Mouse (Mus musculus): ENCODE measurements around the gene Hcrt. TPM values are rescaled to one million over a fixed set of nuclear protein-coding genes. Genes with fewer than 3 reads are reported as not detected.
"Not testable (repeated sequence)": the region's sequence is repeated elsewhere in the genome, so short reads cannot be mapped to it uniquely, and the experiment has no call there.

Hcrt gene
- not detected in 2 replicates for polyA plus RNA-seq (2015; fragmentation: Nextera tagmentation; extraction: Ambion mirVana)

DNA sequence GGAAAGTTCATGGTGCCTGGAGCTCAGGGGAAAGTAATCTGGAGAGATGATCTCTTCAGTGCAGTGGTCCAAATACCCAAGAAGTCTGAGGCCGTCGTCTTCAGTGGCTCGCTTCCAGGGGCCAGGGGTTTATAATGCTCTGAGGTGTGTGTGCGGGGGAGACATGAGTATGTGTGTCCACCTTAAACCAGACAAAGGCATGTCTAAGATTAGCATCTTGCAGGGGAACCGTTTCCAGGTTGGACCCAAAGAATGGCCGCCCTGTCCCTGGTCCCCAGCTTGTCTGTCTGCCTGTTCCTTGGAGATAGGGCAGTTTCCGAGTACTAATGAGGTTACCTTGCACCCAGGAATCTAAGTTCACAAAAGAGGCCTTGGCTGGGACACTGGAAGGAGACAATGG, at the start of gene Hcrt:
Hcrt (minus strand) TSS at position 101 of the 400 bp plus-strand sequence.
- H3K4me1 ChIP-seq, result peaks cover 19% of the 10 kb centered on the region
- H3K9ac ChIP-seq, result peak within 1 kb of the TSS; percentile 27
- peak within 1 kb of the TSS; percentile 42 for H3K4me3 ChIP-seq
- peaks cover 57% of the 10 kb centered on the region for H3K27me3 ChIP-seq
- no peaks in the 10 kb centered on the region for H3K9me3 ChIP-seq
- H3K4me2 ChIP-seq (replicated peaks), result peak within 1 kb of the TSS; percentile 67
- no peak within 1 kb of the TSS for H3K27ac ChIP-seq
- no peaks in the 10 kb centered on the region for H3K36me3 ChIP-seq
- ATAC-seq (ENCODE audit: low FRiP score, low read depth), result no peak
- 85% methylated on average over 7 of the region's 7 CpGs for WGBS

DNA sequence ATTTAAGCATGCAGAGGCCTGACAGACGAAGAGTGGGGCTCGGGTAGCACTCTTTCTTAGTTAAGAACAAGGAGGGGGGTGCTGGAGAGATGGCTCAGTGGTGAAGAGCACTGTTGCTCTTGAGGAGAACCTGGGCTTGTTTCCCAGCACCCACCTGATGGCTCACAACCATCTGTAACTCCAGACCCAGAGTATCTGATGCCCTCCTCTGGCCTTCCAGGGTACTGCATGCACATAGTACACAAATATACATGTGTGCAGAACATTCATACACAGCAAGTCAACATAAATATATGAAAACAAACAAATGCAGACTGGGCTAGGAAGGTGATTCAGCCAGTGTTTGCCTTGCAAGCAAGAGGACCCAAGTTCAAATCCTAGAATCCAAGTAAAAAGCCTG, 48.4 kb upstream of the Hcrt start:
- Histone ChIP-seq H3K4me3 (no peak overlapping the region), H3K4me2 (replicated peaks) (no peak overlapping the region), H3K9ac (no peak overlapping the region), H3K4me1 (peaks cover 19% of the 10 kb centered on the region), H3K9me3 (no peaks in the 10 kb centered on the region), H3K36me3 (peaks cover 2% of the 10 kb centered on the region; the same call in 1 of the 2 replicates), H3K27ac (peak overlapping the region; percentile 63), H3K27me3 (no peaks in the 10 kb centered on the region; the same call in 1 of the 2 replicates)
- ATAC-seq (ENCODE audit: low FRiP score, low read depth), result no peak
- WGBS, result 84% methylated on average over 2 of the region's 2 CpGs

DNA sequence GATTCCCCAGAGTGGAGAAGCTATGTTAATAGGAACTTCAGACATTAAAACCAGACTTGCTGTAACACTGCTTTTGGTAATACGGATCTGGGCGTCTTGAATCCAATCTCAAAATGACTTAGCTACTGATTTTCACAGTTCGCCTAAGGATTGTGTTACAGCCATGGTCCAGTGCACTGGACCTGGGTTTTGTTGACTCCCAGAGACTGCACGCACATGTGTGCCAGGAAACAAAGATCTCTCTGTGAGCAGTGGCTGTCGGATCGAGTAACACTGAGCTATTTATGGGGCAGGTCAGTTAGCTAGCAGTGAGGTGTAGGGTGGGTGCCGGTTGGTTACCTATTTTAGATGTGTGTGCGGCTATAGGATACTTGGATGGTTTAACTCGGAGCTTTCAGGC, 47.8 kb upstream of the Hcrt start:
- Histone ChIP-seq H3K9me3 (no peaks in the 10 kb centered on the region), H3K4me1 (peaks cover 19% of the 10 kb centered on the region), H3K9ac (no peak overlapping the region), H3K27me3 (no peaks in the 10 kb centered on the region), H3K36me3 (peaks cover 2% of the 10 kb centered on the region; the same call in 1 of the 2 replicates), H3K4me2 (replicated peaks) (no peak overlapping the region), H3K27ac (peak overlapping the region; percentile 70), H3K4me3 (no peak overlapping the region)
- 35% methylated on average over 9 of the region's 9 CpGs for WGBS
- peak; percentile 86 for ATAC-seq (ENCODE audit: low FRiP score, low read depth)

DNA sequence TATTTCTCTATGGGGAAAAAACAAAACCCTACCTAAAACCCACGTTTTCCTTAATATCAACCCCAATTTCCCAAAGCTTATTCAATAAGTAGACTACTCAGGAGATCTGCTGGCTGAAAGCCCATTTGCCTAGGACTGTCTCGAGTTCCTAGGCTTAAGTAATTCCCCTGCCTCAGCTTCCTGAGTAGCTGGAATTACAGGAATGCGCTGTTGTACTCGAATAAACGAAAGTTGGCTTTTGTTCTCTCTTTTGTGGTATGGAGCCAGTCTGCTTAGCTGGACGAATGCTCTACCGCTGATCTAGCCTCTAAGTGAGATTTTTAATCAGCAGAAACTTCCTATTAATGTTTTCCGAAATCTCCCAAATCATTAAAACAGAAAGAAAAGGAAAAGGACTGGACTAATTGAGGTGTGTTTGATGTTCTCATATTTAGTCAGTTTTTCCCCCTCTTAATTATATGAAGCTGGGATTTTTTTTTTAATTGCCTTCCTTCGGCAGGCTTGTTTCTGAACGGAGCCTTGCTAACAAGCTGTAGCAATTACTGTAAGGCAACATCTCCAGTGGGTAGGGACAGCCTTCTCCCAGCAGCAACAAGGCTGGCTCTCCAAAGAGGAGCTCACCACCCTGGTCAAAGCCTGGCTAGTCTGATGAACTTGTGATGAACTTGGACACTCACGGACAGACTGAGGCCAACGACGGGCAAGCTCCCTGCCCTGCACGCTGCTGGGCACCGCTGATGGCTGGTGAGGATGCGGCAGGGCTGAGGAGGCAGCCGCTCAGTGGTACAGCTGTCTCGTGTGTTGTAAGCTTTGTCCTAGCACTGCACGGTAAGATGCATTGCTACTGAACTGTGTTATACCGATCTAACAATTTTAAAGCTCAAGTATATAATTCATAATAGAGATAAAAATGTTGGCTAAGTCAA, 43.9 kb upstream of the Hcrt start:
- Histone ChIP-seq H3K4me2 (replicated peaks) (no peak overlapping the region), H3K4me1 (peaks cover 15% of the 10 kb centered on the region), H3K27ac (peak overlapping the region; percentile 2; the same call in 1 of the 2 replicates), H3K27me3 (no peaks in the 10 kb centered on the region), H3K36me3 (peaks cover 39% of the 10 kb centered on the region), H3K9me3 (no peaks in the 10 kb centered on the region), H3K9ac (no peak overlapping the region), H3K4me3 (no peak overlapping the region)
- 57% methylated on average over 20 of the region's 20 CpGs for WGBS
- ATAC-seq (ENCODE audit: low FRiP score, low read depth), result no peak

DNA sequence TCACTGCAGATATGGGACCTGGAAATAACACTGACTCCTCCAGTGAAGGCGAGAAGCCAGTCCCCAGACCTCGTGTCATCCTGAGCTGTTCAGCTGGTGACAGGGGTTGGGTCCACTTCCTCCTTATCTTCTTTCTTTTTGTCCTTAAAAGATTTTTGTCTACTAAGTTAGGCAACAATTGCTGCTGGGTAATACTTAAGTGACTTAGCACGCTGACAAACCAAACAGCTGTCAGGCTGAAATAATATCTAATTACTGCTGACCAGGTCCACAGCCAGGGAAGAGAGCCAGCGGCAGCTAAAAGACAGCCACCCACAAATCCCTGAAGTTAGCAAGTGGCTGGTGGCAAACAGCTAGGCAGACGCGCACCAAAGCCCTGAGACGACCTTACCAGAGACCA, 42.8 kb upstream of the Hcrt start:
- no peak overlapping the region; the same call in 1 of the 2 replicates for H3K27ac ChIP-seq
- H3K4me3 ChIP-seq, result no peak overlapping the region
- 67% methylated on average over 7 of the region's 7 CpGs for WGBS
- H3K9me3 ChIP-seq, result no peaks in the 10 kb centered on the region
- H3K36me3 ChIP-seq, result peaks cover 50% of the 10 kb centered on the region
- no peak overlapping the region for H3K4me2 ChIP-seq (replicated peaks)
- H3K9ac ChIP-seq, result no peak overlapping the region
- H3K27me3 ChIP-seq, result no peaks in the 10 kb centered on the region
- no peak for ATAC-seq (ENCODE audit: low FRiP score, low read depth)
- peaks cover 9% of the 10 kb centered on the region for H3K4me1 ChIP-seq

DNA sequence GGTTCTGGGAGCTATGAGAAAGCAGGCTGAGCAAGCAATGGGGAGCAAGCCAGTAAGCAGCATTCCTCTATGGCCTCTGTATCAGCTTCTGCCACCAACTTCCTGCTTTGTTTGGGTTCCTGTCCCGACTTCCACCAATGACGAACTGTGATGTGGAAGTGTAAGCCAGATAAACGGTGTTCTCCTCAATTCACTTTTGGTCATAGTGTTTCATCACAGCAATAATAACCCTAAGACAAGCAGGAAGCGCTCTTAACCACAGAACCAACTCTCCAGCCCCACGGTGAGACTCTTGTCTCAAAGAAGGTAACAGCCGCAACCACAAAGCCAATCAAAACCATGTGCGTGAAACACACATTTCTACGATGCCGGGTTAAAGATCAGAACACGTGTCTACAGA, 41.7 kb upstream of the Hcrt start:
- Histone ChIP-seq H3K9ac (no peak overlapping the region), H3K27ac (no peak overlapping the region), H3K4me1 (peaks cover 7% of the 10 kb centered on the region), H3K4me3 (no peak overlapping the region), H3K36me3 (peaks cover 50% of the 10 kb centered on the region), H3K9me3 (no peaks in the 10 kb centered on the region), H3K4me2 (replicated peaks) (no peak overlapping the region), H3K27me3 (no peaks in the 10 kb centered on the region)
- 91% methylated on average over 10 of the region's 10 CpGs for WGBS
- no peak for ATAC-seq (ENCODE audit: low FRiP score, low read depth)

DNA sequence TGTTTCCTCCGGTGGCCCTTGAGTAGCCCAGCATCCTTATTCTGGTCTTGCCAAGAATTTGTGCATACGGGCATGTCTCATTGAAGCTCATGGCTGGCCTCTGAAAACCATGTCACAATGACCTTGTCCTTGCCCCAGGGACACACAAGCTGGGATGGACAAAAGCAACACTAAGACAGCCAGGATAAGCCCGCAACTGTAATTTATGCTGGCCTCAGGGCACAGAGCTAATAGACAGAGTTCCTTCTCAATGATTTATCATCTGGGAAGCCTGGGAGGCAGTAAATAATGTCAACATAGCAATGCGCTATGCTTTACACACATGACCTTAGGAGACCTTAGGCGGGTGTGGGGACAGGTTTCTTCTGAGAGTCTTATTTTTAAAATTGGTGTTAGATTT, 36.7 kb upstream of the Hcrt start:
- Histone ChIP-seq H3K27me3 (no peaks in the 10 kb centered on the region), H3K36me3 (peaks cover 48% of the 10 kb centered on the region), H3K4me1 (no peaks in the 10 kb centered on the region), H3K9ac (no peak overlapping the region), H3K4me2 (replicated peaks) (no peak overlapping the region), H3K4me3 (no peak overlapping the region), H3K27ac (no peak overlapping the region), H3K9me3 (no peaks in the 10 kb centered on the region)
- 66% methylated on average over 5 of the region's 5 CpGs for WGBS
- no peak for ATAC-seq (ENCODE audit: low FRiP score, low read depth)

DNA sequence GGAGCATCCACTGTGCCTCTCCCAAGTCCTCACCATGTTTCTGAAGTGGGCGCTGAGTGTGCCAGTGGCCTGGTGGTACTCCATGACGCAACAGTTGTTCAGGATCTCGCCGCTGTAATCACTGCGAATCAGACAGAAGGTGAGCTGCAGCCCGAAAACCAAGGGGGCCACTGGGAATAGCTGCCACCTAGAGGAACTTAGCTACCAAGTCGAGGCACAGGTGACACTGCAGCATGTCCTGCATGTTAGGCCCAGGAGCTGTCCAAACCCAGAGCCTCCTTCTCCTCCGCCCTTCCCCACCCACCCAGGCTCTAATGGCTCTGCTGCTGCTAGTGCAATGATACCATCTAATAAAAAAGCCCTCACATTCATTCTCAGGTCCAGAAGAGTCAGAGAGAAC, 33.9 kb upstream of the Hcrt start:
- 69% methylated on average over 8 of the region's 8 CpGs for WGBS

DNA sequence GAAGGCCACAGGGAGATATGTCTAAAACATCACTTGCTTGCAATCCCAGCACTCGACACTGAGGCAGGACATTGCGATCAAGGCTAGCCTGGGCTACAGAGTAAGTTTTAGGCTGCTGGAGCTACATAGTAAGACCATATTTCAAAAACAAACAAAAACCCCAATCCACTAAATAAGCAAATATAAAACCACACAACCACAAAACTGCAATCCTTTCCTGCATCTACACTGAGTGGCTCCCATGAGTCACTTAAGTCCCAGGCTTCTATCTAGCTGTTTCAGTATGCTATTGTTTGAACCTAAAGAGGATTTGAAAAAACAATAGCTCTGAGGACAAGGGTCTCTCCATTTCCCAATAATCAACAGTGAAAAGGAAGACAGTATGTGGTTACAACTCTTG, 32.7 kb upstream of the Hcrt start:
- WGBS, result 98% methylated on average over 2 of the region's 2 CpGs
- Histone ChIP-seq H3K27me3 (no peaks in the 10 kb centered on the region), H3K27ac (no peak overlapping the region), H3K36me3 (peaks cover 26% of the 10 kb centered on the region), H3K9ac (no peak overlapping the region), H3K4me2 (replicated peaks) (no peak overlapping the region), H3K4me3 (no peak overlapping the region), H3K4me1 (0 out of 2 replicates have a peak, but pooled peaks cover 2% of the 10 kb centered on the region), H3K9me3 (no peaks in the 10 kb centered on the region)
- ATAC-seq (ENCODE audit: low FRiP score, low read depth), result no peak

More for the DNA sequence above, 33.9 kb upstream of the Hcrt start:
- Histone ChIP-seq H3K4me2 (replicated peaks) (no peak overlapping the region), H3K9ac (no peak overlapping the region), H3K9me3 (no peaks in the 10 kb centered on the region), H3K27me3 (no peaks in the 10 kb centered on the region), H3K4me1 (no peaks in the 10 kb centered on the region), H3K27ac (no peak overlapping the region), H3K36me3 (peaks cover 29% of the 10 kb centered on the region), H3K4me3 (no peak overlapping the region)
- no peak for ATAC-seq (ENCODE audit: low FRiP score, low read depth)

DNA sequence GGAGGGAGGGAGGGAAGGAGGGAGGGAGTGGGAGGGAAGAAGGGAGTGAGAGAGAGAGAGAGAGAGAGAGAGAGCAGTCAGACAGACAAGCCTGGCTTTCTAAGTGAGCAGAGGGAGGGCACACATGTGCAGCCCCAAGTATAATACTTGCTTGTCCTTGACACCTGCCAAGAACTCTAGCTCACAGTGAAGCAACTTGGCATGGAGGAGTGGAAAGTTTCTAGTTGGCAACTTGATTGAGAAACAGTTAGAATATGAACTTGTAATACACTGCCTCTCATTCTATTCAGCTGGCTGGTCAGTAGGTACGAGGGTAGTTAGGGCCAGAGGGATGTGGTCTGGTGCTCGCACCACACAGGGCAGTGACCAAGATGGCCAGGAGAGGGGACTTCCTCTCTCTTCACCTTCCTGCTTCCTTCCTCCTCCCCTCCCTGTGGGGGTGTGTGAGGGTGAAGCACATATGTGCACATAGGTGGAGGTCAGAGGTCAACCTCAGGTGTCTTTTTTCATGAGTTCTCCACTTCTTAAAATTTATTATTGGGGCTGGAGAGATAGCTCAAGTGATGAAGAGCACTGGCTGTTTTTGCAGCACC, 28.8 kb upstream of the Hcrt start:
- H3K27me3 ChIP-seq, result no peaks in the 10 kb centered on the region
- ATAC-seq (ENCODE audit: low FRiP score, low read depth), result no peak
- peaks cover 36% of the 10 kb centered on the region for H3K36me3 ChIP-seq
- H3K27ac ChIP-seq, result no peak overlapping the region
- no peak overlapping the region for H3K4me3 ChIP-seq
- H3K9me3 ChIP-seq, result no peaks in the 10 kb centered on the region
- no peak overlapping the region for H3K9ac ChIP-seq
- H3K4me1 ChIP-seq, result peaks cover 12% of the 10 kb centered on the region; the same call in 1 of the 2 replicates
- no peak overlapping the region for H3K4me2 ChIP-seq (replicated peaks)
- 77% methylated on average over 2 of the region's 2 CpGs for WGBS

DNA sequence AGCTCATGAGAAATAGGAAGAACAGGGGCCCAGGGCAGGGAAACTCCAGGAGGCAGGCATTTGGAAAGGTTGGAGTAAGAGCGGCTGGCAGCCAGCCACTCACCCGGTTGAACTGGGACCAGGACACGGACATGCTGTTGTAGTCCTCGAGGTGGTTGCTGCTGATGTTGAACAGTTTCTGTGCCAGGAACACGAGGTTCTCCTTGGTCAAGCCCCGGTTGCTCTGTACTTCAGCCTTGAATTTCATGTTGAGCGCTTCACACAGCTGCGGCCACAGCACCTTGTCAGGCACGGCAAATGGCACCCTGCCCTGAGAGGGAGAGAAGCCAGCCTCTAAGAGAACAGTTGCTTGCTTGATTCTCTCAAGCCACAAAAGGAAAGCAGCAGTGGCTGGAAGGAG, 27.9 kb upstream of the Hcrt start:
- Histone ChIP-seq H3K36me3 (peaks cover 34% of the 10 kb centered on the region), H3K4me1 (peaks cover 16% of the 10 kb centered on the region; the same call in 1 of the 2 replicates)
- not testable (repeated sequence) for H3K27ac ChIP-seq; H3K27me3 ChIP-seq; H3K9ac ChIP-seq; H3K9me3 ChIP-seq; H3K4me2 ChIP-seq (replicated peaks); H3K4me3 ChIP-seq; ATAC-seq (ENCODE audit: low FRiP score, low read depth)
- 88% methylated on average over 9 of the region's 9 CpGs for WGBS

DNA sequence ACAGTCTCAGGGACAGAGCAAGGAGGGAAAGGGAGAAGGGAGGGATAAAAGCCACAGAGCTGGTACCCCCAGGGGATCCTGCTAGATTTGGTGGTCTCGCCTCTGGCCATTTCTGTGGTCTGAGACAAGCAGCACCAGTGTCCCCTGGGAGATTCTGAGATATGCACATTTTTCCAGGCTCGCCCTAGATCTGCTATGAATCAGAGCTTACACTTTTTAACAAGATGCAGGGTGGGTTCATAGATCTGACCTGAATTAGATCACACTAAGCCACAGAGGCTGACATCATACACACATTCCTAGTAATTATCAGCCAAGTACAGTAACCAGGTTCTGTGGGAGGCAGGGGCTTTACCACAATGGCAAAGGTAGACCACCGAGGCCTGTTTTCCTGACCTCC, 27.0 kb upstream of the Hcrt start:
- H3K36me3 ChIP-seq, result peaks cover 39% of the 10 kb centered on the region
- no peaks in the 10 kb centered on the region for H3K27me3 ChIP-seq
- peaks cover 16% of the 10 kb centered on the region; the same call in 1 of the 2 replicates for H3K4me1 ChIP-seq
- 52% methylated on average over 3 of the region's 3 CpGs for WGBS
- H3K4me2 ChIP-seq (replicated peaks), result no peak overlapping the region
- H3K4me3 ChIP-seq, result no peak overlapping the region
- 0 out of 2 replicates have a peak, but pooled peaks have one; percentile 36 for ATAC-seq (ENCODE audit: low FRiP score, low read depth)
- H3K9ac ChIP-seq, result no peak overlapping the region
- H3K9me3 ChIP-seq, result no peaks in the 10 kb centered on the region
- H3K27ac ChIP-seq, result no peak overlapping the region
